Mouse (Mus musculus) testis, adult 2 months (tissue): ENCODE data around the gene Cadps2.

Experiments
- CTCF ChIP-seq: fragments of 200-500 bp; IDR thresholded peaks from 2 replicates; pipeline ENCODE4 v1.5.1; 2012; ENCODE audit warnings: low read depth, mild to moderate bottlenecking, inconsistent platforms, low read length, moderate library complexity; ENCODE audit not compliant: control insufficient read depth, insufficient read depth, insufficient replicate concordance
- POLR2A ChIP-seq: fragments of 200-500 bp; IDR thresholded peaks from 2 replicates; pipeline ENCODE4 v1.6.1; 2012; ENCODE audit warnings: low read depth, mild to moderate bottlenecking, inconsistent platforms, low read length, moderate library complexity; ENCODE audit not compliant: control insufficient read depth

DNA sequence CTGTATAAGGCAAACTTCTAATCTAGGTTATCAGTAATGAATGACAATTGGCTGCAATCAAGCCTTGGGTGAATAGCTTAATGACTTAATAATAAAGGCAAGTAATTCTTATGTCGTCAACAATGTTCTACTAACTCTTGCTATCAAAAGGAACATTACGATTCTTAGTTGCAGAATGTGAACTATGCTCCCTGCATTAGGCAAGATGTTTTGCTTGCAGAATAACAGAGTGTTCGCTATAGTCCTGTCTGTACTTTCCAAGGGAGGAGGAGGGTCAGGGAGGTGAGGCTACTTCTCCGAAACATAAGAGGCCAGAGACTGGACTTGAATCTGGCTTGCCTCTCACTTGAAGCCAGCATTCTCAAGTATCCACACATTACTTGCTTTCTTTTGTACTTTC, 446.5 kb downstream of the Cadps2 start:
- no peak for TF ChIP-seq CTCF
- TF ChIP-seq POLR2A: no peak
